ENCODE assay signal across 20 mouse cellular contexts in the genomic region with DNA sequence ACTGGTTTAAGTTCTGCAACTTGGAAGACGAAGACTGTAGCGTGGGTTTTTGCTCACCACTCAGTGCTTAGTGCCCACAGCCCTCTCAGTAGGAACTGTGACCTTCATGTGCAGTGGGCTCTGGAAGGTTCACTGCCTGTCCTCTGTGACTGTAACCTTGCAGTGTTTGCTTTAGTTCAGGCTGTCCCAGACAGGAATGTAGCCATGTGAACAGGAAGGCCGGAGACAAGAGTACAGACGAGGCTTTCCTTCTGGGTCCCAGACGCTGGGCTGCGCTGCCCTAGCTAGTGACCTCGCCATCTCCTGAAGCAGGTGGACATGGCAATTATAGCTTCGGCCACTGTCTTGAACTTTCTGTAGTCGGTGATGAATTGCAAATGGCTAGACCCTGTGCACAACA.
DNase-seq lines count a peak whose midpoint lies in the region; ATAC-seq lines count a peak whose summit lies in the region.
"Had no signal": no experiment of that assay in that cellular context is flagged by ENCODE, and none has a peak within 500 bp of the region (broad histone marks: within the 10 kb centered on the region; RNA-seq: fewer than 3 reads in every experiment).

No protein-coding gene starts in this region.

- no peak for ATAC-seq in hindbrain, embryonic 12.5 days (ENCODE audit: low FRiP score)
- ATAC-seq in hindbrain, embryonic 14.5 days (ENCODE audit: low FRiP score) = no peak
- 0 out of 2 replicates have a peak, but pooled peaks have one; percentile 15 for ATAC-seq in liver, embryonic 11.5 days (replicated peaks; ENCODE audit: low FRiP score)
- ATAC-seq in liver, embryonic 12.5 days = no peak
- ATAC-seq in neural tube, embryonic 11.5 days (ENCODE audit: insufficient read depth, low FRiP score, low TSS enrichment) = 0 out of 2 replicates have a peak, but pooled peaks have one; percentile 24
- ATAC-seq: hindbrain, postnatal 0 days; intestine, postnatal 0 days had no signal

- H3K4me3 ChIP-seq in hindbrain, embryonic 12.5 days = no peak overlapping the region
- no peak overlapping the region for H3K4me3 ChIP-seq in hindbrain, embryonic 14.5 days (replicated peaks; ENCODE audit: low read length)
- no peak overlapping the region for H3K4me3 ChIP-seq in liver, embryonic 11.5 days (ENCODE audit: low read depth, low read length)
- H3K4me3 ChIP-seq in liver, embryonic 12.5 days = no peak overlapping the region
- no peak overlapping the region for H3K4me3 ChIP-seq in neural tube, embryonic 11.5 days (ENCODE audit: low read depth, low read length)
- H3K4me3 ChIP-seq: embryonic facial prominence, embryonic 10.5 days; limb, embryonic 15.5 days; lung, embryonic 15.5 days; midbrain, embryonic 12.5 days had no signal

- no peak overlapping the region for H3K4me2 ChIP-seq in hindbrain, embryonic 12.5 days (replicated peaks)
- H3K4me2 ChIP-seq in hindbrain, embryonic 14.5 days (replicated peaks) = no peak overlapping the region
- no peak overlapping the region for H3K4me2 ChIP-seq in liver, embryonic 11.5 days
- no peak overlapping the region for H3K4me2 ChIP-seq in liver, embryonic 12.5 days
- no peak overlapping the region for H3K4me2 ChIP-seq in neural tube, embryonic 11.5 days (ENCODE audit: low read depth)
- H3K4me2 ChIP-seq: heart, embryonic 11.5 days; limb, embryonic 15.5 days; lung, embryonic 15.5 days; midbrain, embryonic 12.5 days had no signal

- 0 out of 2 replicates have a peak overlapping the region, but pooled peaks have one; percentile 35 for H3K27ac ChIP-seq in hindbrain, embryonic 12.5 days
- no peak overlapping the region for H3K27ac ChIP-seq in hindbrain, embryonic 14.5 days
- H3K27ac ChIP-seq in liver, embryonic 11.5 days (ENCODE audit: low read depth, low read length) = no peak overlapping the region
- no peak overlapping the region for H3K27ac ChIP-seq in liver, embryonic 12.5 days
- no peak overlapping the region for H3K27ac ChIP-seq in neural tube, embryonic 11.5 days (ENCODE audit: low read depth, low read length)
- H3K27ac ChIP-seq: embryonic facial prominence, embryonic 10.5 days; hindbrain, postnatal 0 days; limb, embryonic 15.5 days; lung, embryonic 15.5 days; midbrain, embryonic 12.5 days had no signal

- WGBS in hindbrain, embryonic 12.5 days = 55% methylated on average over 9 of the region's 9 CpGs
- WGBS in hindbrain, embryonic 14.5 days = 61% methylated on average over 9 of the region's 9 CpGs
- 70% methylated on average over 9 of the region's 9 CpGs for WGBS in liver, embryonic 11.5 days
- WGBS in liver, embryonic 12.5 days (ENCODE audit: insufficient replicate concordance) = 63% methylated on average over 9 of the region's 9 CpGs
- 37% methylated on average over 9 of the region's 9 CpGs for WGBS in neural tube, embryonic 11.5 days

- DNase-seq in hindbrain, embryonic 14.5 days (ENCODE audit: low spot score) = no peak
- DNase-seq in liver, embryonic 11.5 days (ENCODE audit: low spot score) = no peak
- peak; percentile 42 for DNase-seq in embryo, embryonic 10 days (ENCODE audit: low spot score)
- DNase-seq in neural tube, embryonic 11.5 days (ENCODE audit: low spot score) = peak; percentile 25
- no peak for DNase-seq in gastrocnemius, adult 8-10 months (ENCODE audit: low spot score in 2 of 2)
- DNase-seq in layer of hippocampus, postnatal 36 days = no peak
- DNase-seq: cerebellum, adult 11-12 months; cerebellum, postnatal 14 days; thymus, adult 18-20 months; thymus, postnatal 4 days had no signal

- H3K36me3 ChIP-seq in hindbrain, embryonic 12.5 days = no peaks in the 10 kb centered on the region
- H3K36me3 ChIP-seq in hindbrain, embryonic 14.5 days (replicated peaks; ENCODE audit: control insufficient read depth, insufficient read depth) = no peaks in the 10 kb centered on the region
- H3K36me3 ChIP-seq in liver, embryonic 11.5 days (ENCODE audit: control insufficient read depth, insufficient read depth, low read length) = no peaks in the 10 kb centered on the region
- no peaks in the 10 kb centered on the region for H3K36me3 ChIP-seq in liver, embryonic 12.5 days
- H3K36me3 ChIP-seq in neural tube, embryonic 11.5 days (ENCODE audit: control insufficient read depth, insufficient read depth, low read length) = no peaks in the 10 kb centered on the region
- H3K36me3 ChIP-seq: embryonic facial prominence, embryonic 10.5 days; limb, embryonic 15.5 days; lung, embryonic 15.5 days; midbrain, embryonic 12.5 days had no signal

- H3K27me3 ChIP-seq in hindbrain, embryonic 12.5 days = no peaks in the 10 kb centered on the region
- no peaks in the 10 kb centered on the region for H3K27me3 ChIP-seq in hindbrain, embryonic 14.5 days (ENCODE audit: control insufficient read depth, insufficient read depth, low read length)
- no peaks in the 10 kb centered on the region for H3K27me3 ChIP-seq in liver, embryonic 11.5 days (replicated peaks; ENCODE audit: control insufficient read depth, insufficient read depth, low read length)
- H3K27me3 ChIP-seq in liver, embryonic 12.5 days (replicated peaks) = no peaks in the 10 kb centered on the region
- no peaks in the 10 kb centered on the region for H3K27me3 ChIP-seq in neural tube, embryonic 11.5 days (ENCODE audit: control insufficient read depth, insufficient read depth, low read length)
- H3K27me3 ChIP-seq: limb, embryonic 15.5 days; lung, embryonic 15.5 days; midbrain, embryonic 12.5 days had no signal

- H3K4me1 ChIP-seq in hindbrain, embryonic 12.5 days = peaks cover 20% of the 10 kb centered on the region
- H3K4me1 ChIP-seq in hindbrain, embryonic 14.5 days (replicated peaks; ENCODE audit: control insufficient read depth, insufficient read depth, low read length) = peaks cover 13% of the 10 kb centered on the region
- no peaks in the 10 kb centered on the region for H3K4me1 ChIP-seq in liver, embryonic 11.5 days (replicated peaks; ENCODE audit: control insufficient read depth, insufficient read depth, low read length)
- H3K4me1 ChIP-seq in liver, embryonic 12.5 days = 0 out of 2 replicates have a peak, but pooled peaks cover 3% of the 10 kb centered on the region
- H3K4me1 ChIP-seq in neural tube, embryonic 11.5 days (ENCODE audit: control insufficient read depth, insufficient read depth, low read length) = peaks cover 15% of the 10 kb centered on the region
- H3K4me1 ChIP-seq: embryonic facial prominence, embryonic 10.5 days; limb, embryonic 15.5 days; lung, embryonic 15.5 days had no signal

- H3K9me3 ChIP-seq in hindbrain, embryonic 12.5 days (replicated peaks) = no peaks in the 10 kb centered on the region
- H3K9me3 ChIP-seq in hindbrain, embryonic 14.5 days (ENCODE audit: control insufficient read depth, low read length) = no peaks in the 10 kb centered on the region
- no peaks in the 10 kb centered on the region for H3K9me3 ChIP-seq in liver, embryonic 11.5 days (ENCODE audit: control insufficient read depth, low read length)
- no peaks in the 10 kb centered on the region for H3K9me3 ChIP-seq in liver, embryonic 12.5 days (replicated peaks)
- H3K9me3 ChIP-seq in neural tube, embryonic 11.5 days (ENCODE audit: control insufficient read depth, low read length) = no peaks in the 10 kb centered on the region
- H3K9me3 ChIP-seq: embryonic facial prominence, embryonic 10.5 days; G1E; limb, embryonic 15.5 days; lung, embryonic 15.5 days; midbrain, embryonic 12.5 days had no signal

- H3K9ac ChIP-seq in hindbrain, embryonic 12.5 days = no peak overlapping the region
- no peak overlapping the region for H3K9ac ChIP-seq in hindbrain, embryonic 14.5 days
- H3K9ac ChIP-seq in liver, embryonic 11.5 days (ENCODE audit: low read depth, low read length) = no peak overlapping the region
- H3K9ac ChIP-seq in liver, embryonic 12.5 days = no peak overlapping the region
- H3K9ac ChIP-seq in neural tube, embryonic 11.5 days (ENCODE audit: low read length) = no peak overlapping the region
- H3K9ac ChIP-seq: limb, embryonic 15.5 days; lung, embryonic 15.5 days; midbrain, embryonic 12.5 days had no signal

Comparison
In these comparisons a context has a peak if more than half of its experiments do, and no peak if none do; other contexts are left out.
1. ATAC-seq: peak in liver, embryonic 11.5 days (single experiment) and neural tube, embryonic 11.5 days (single experiment); none in hindbrain, embryonic 12.5 days (single experiment), hindbrain, embryonic 14.5 days (single experiment) and liver, embryonic 12.5 days (single experiment).
2. DNase-seq: peak in embryo, embryonic 10 days (single experiment) and neural tube, embryonic 11.5 days (single experiment); none in hindbrain, embryonic 14.5 days (single experiment), liver, embryonic 11.5 days (single experiment), gastrocnemius, adult 8-10 months (0 of 2) and layer of hippocampus, postnatal 36 days (0 of 2).